Mouse (Mus musculus): ENCODE measurements around the gene Cadm1.

- no peak for TF ChIP-seq POLR2A (IDR thresholded peaks at IDR 0.05; ENCODE audit: control insufficient read depth, low read depth, low read length)
- TF ChIP-seq CTCF (IDR thresholded peaks at IDR 0.05; ENCODE audit: control insufficient read depth, insufficient read depth, insufficient replicate concordance, low read depth, low read length), result no peak
Measured at GRCm38 (mm10) chr9:47860994-47861393, 331.0 kb downstream of the Cadm1 start.

Measured in testis, adult 2 months (tissue).